Mouse (Mus musculus) G1E (cell line): ENCODE measurements around the gene Palm2. TPM values are rescaled to one million over a fixed set of nuclear protein-coding genes. Genes with fewer than 3 reads are reported as not detected.

ENCODE experiments used
- ATAC-seq: 2 replicates; pipeline ENCODE4 v1.8.0; 2016; ENCODE audit warnings: mild to moderate bottlenecking; ENCODE audit not compliant: insufficient number of reproducible peaks, poor library complexity, low FRiP score, severe bottlenecking; ENCODE audit errors: extremely low read depth
- DNase-seq: peaks from one replicate; pipeline ENCODE4 v3.0.0; 2012; ENCODE audit warnings: low spot score
- H3K27me3 ChIP-seq: 2 replicates; pipeline ENCODE4 v1.6.1; 2012; ENCODE audit warnings: mild to moderate bottlenecking, low read length, inconsistent platforms; ENCODE audit not compliant: insufficient read depth
- H3K36me3 ChIP-seq: replicated peaks from 2 replicates; pipeline ENCODE3; 2012; ENCODE audit warnings: mild to moderate bottlenecking, inconsistent platforms
- H3K4me1 ChIP-seq: 2 replicates; pipeline ENCODE4 v1.6.1; 2012; ENCODE audit warnings: low read depth, low read length, inconsistent platforms, mixed read lengths; ENCODE audit not compliant: insufficient read depth
- H3K4me3 ChIP-seq: 2 replicates; pipeline ENCODE4 v1.5.1; 2012; ENCODE audit warnings: low read depth, mild to moderate bottlenecking, inconsistent platforms, low read length, moderate library complexity, mixed read lengths
- H3K9me3 ChIP-seq: replicated peaks from 2 replicates; pipeline ENCODE4 v1.6.1; 2012; ENCODE audit warnings: inconsistent platforms
- CTCF ChIP-seq: IDR thresholded peaks from 2 replicates; pipeline ENCODE4 v1.5.1; 2012; ENCODE audit warnings: low read depth, low read length, inconsistent platforms, mixed read lengths
- GATA1 ChIP-seq: IDR thresholded peaks from 2 replicates; pipeline ENCODE4 v1.6.1; 2012; ENCODE audit warnings: borderline replicate concordance, low read length, inconsistent platforms, mixed read lengths
- GATA2 ChIP-seq: IDR thresholded peaks from 2 replicates; pipeline ENCODE4 v1.6.1; 2012; ENCODE audit warnings: low read depth, low read length, inconsistent platforms, borderline replicate concordance
- POLR2AphosphoS5 ChIP-seq: IDR thresholded peaks from 2 replicates; pipeline ENCODE4 v1.6.1; 2012; ENCODE audit warnings: low read depth, low read length, inconsistent platforms; ENCODE audit not compliant: insufficient replicate concordance
- TAL1 ChIP-seq: conservative IDR thresholded peaks from 2 replicates; pipeline ENCODE4 v1.6.1; 2012; ENCODE audit warnings: low read depth, low read length, inconsistent platforms, mixed read lengths
- polyA plus RNA-seq: library from polyadenylated mRNA; stranded (reverse); fragments of >175 nt; gene quantifications from 2 replicates; pipeline ENCODE4 v1.2.3, GENCODE M21; 2012
- total RNA-seq, 2 experiments: library from RNA; stranded (forward) in 1 of 2; stranded (reverse) in 1 of 2; fragments of 200-1000 nt in 1 of 2; fragments of >200 nt in 1 of 2; fragmentation: Nextera tagmentation in 1 of 2; gene quantifications; 2 replicates each; pipeline ENCODE4 v1.2.3; 2014 to 2017

The Palm2 gene
- total and polyA plus RNA-seq, 3 experiments = 0.05 TPM; not detected in 2

DNA sequence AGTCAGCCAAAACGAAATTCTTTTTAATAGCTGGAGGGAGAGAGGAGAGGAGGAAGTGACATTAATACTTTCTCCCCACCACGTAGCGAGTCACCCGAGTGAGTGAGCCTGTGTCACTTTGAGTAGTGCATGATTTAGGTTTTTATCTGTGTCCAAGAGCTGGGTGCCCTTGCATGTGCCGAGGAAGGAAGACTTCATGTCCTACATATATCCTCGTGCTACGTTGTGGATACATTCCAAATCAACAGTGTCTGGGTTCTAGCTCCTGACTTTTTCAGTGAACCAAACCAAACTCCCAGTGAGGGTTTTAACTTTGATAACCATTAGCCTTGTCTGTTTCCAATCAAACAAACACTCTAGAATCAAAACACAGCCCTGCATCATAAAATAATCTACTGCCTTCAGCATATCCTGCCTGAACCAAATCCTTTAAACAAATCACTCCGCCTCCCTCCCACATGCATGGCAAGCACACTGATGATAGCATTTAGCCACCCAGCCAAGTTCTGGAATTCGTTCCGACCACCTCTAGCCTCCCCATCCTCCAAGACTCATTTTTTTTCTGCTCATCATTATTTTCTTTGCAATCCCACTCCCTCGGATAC is 309.4 kb downstream of the Palm2 start:
- TF ChIP-seq GATA2 = no peak
- no peak for TF ChIP-seq GATA1
- no peak for TF ChIP-seq CTCF
- no peak for TF ChIP-seq TAL1
- TF ChIP-seq POLR2AphosphoS5 = no peak
- H3K9me3 ChIP-seq = peaks cover 55% of the 10 kb centered on the region
- H3K27me3 ChIP-seq = no peaks in the 10 kb centered on the region
- no peak overlapping the region for H3K4me3 ChIP-seq
- no peaks in the 10 kb centered on the region for H3K4me1 ChIP-seq
- DNase-seq (no peak), ATAC-seq (no peak)
- H3K36me3 ChIP-seq = no peaks in the 10 kb centered on the region

DNA sequence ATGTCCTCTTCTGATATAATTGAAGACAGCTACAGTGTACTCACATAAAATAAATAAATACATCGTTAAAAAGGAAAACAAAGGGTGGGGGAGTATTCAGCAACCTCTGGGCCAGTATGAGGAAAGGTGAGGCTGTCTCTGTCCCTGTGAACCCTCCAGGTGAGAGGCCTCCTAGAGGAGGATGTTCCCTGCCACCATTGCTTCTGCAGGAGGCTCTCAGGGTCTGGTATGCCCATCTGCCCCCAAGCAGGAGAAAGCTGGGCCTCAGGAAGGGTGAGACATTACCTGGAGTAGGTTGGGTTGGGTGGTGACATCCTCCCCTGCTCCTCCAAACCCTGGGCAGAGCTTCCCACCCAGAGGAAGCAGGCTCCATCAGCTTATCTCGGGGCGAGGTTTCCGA is 316.6 kb downstream of the Palm2 start:
- Histone ChIP-seq H3K36me3 (no peaks in the 10 kb centered on the region), H3K9me3 (peaks cover 55% of the 10 kb centered on the region), H3K4me3 (no peak overlapping the region), H3K4me1 (no peaks in the 10 kb centered on the region), H3K27me3 (no peaks in the 10 kb centered on the region)
- TF ChIP-seq POLR2AphosphoS5 = no peak
- TF ChIP-seq TAL1 = no peak
- TF ChIP-seq GATA2 = no peak
- no peak for TF ChIP-seq GATA1
- no peak for TF ChIP-seq CTCF
- ATAC-seq (no peak), DNase-seq (no peak)

DNA sequence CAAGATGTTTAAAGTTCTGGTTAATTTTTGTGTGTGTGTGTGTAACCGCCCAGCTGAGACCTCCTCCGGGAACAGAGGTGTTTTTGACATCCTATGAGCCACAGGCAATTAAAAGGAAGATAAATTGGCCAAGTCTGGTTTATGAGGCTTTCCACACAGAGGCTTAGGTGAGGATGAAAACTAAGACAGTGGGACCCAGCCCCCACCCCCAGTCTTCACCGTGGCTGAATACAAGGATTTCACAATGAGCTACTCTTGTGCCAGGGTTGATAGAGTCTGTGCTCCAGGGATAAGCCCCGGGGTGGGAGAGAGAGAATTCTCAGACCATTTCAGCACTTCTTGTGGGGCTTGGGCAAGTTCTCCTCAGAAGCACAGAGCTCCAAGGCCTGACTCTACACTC is 317.0 kb downstream of the Palm2 start:
- TF ChIP-seq GATA2 = no peak
- no peak for TF ChIP-seq TAL1
- no peak for TF ChIP-seq GATA1
- no peak for TF ChIP-seq POLR2AphosphoS5
- TF ChIP-seq CTCF = no peak
- Histone ChIP-seq H3K4me1 (no peaks in the 10 kb centered on the region), H3K36me3 (no peaks in the 10 kb centered on the region), H3K27me3 (no peaks in the 10 kb centered on the region), H3K9me3 (peaks cover 51% of the 10 kb centered on the region), H3K4me3 (no peak overlapping the region)
- ATAC-seq (no peak), DNase-seq (no peak)

GRCm38 (mm10) chr4:57751566-57751965 is 317.5 kb downstream of the Palm2 start:
- H3K9me3 ChIP-seq = peaks cover 49% of the 10 kb centered on the region
- no peak overlapping the region for H3K4me3 ChIP-seq
- H3K4me1 ChIP-seq = no peaks in the 10 kb centered on the region
- no peaks in the 10 kb centered on the region for H3K36me3 ChIP-seq
- TF ChIP-seq GATA1 = no peak
- no peak for TF ChIP-seq POLR2AphosphoS5
- TF ChIP-seq TAL1 = no peak
- no peak for TF ChIP-seq GATA2
- no peak for TF ChIP-seq CTCF
- DNase-seq = no peak
- no peaks in the 10 kb centered on the region for H3K27me3 ChIP-seq
- ATAC-seq = no peak

DNA sequence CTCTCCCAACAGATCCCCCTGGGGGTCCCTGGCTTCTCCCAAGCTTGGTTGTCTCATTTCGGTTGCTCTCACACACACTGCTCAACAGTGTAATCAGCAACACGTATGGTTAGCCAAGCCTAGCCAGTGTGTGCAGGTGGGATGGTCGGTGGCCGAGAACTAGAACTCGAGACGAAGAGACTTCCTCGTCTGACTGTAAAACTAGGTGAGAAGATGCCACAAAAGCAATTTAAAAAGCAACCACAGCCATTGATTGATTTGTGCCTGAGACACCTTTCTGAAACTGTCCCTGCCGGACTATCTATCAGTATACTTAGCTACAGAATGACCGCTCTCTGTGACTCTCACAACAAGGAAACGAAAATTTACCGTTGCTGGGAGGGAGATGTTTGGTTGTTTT is 321.0 kb downstream of the Palm2 start:
- DNase-seq = no peak
- no peaks in the 10 kb centered on the region for H3K36me3 ChIP-seq
- TF ChIP-seq GATA1 (no peak), POLR2AphosphoS5 (no peak), GATA2 (no peak), CTCF (no peak), TAL1 (no peak)
- H3K4me1 ChIP-seq = no peaks in the 10 kb centered on the region
- H3K27me3 ChIP-seq = no peaks in the 10 kb centered on the region
- peaks cover 48% of the 10 kb centered on the region for H3K9me3 ChIP-seq
- no peak overlapping the region for H3K4me3 ChIP-seq
- ATAC-seq = no peak

DNA sequence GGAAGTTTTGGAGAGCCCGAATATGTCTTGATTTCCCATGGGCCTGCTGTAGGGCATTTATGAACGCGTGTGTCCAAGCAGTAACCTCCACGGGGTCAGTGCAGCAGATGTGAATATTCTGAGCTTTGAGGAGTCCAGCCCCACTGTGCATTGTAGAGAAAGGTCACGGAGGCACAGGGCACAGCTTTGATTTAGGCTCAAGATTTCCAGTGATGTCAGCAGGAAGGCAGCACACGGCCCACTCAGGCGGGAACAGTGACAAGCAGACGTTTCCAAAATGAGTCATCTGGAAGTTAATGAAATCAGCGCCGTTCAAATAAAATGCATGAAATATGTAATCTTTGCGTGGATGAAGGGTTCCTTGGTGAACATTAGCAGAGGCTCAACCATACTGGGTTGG is 323.9 kb downstream of the Palm2 start:
- H3K36me3 ChIP-seq = no peaks in the 10 kb centered on the region
- no peaks in the 10 kb centered on the region for H3K4me1 ChIP-seq
- no peak for TF ChIP-seq TAL1
- TF ChIP-seq POLR2AphosphoS5 = no peak
- TF ChIP-seq GATA2 = no peak
- no peak for TF ChIP-seq GATA1
- TF ChIP-seq CTCF = no peak
- no peak for ATAC-seq
- H3K9me3 ChIP-seq = peaks cover 28% of the 10 kb centered on the region
- no peaks in the 10 kb centered on the region for H3K27me3 ChIP-seq
- DNase-seq = no peak
- H3K4me3 ChIP-seq = no peak overlapping the region

Other genes with a start within 250 kb of the Palm2 start
- gene Ptpn3, start 132.4 kb upstream of the Palm2 start, total RNA-seq (2014; fragmentation: Nextera tagmentation) = not detected in 2 replicates
- under 0.01 and 0.06 TPM in 2 replicates for gene Ptpn3, start 132.4 kb upstream of the Palm2 start, total RNA-seq (2017)
- not detected in 2 replicates for gene Ptpn3, start 132.4 kb upstream of the Palm2 start, polyA plus RNA-seq
- not detected in 2 replicates for gene Pakap, start 133.9 kb downstream of the Palm2 start, total RNA-seq (2014; fragmentation: Nextera tagmentation)
- not detected in 2 replicates for gene Pakap, start 133.9 kb downstream of the Palm2 start, total RNA-seq (2017)
- gene Pakap, start 133.9 kb downstream of the Palm2 start, polyA plus RNA-seq = not detected in 2 replicates